Mouse (Mus musculus) heart, postnatal 0 days (tissue): ENCODE results near the gene Pitpnm1.

Experiments used
- CTCF ChIP-seq: IDR thresholded peaks from 2 replicates; pipeline ENCODE4 v1.5.1; 2016; ENCODE audit warnings: antibody characterized with exemption, control low read depth, low read depth
- EP300 ChIP-seq: IDR thresholded peaks from 2 replicates; pipeline ENCODE4 v1.6.1; 2016; ENCODE audit warnings: antibody characterized with exemption, low read depth

- TF ChIP-seq CTCF (no peak), EP300 (no peak)
These were observed 50.1 kb downstream of the Pitpnm1 start for GRCm38 (mm10) chr19:4149764-4150461.
